Mouse (Mus musculus) forebrain, embryonic 10.5 days (tissue): ENCODE data around the gene Kpna6. TPM values are rescaled to one million over a fixed set of nuclear protein-coding genes. Genes with fewer than 3 reads are reported as not detected.
"Not testable (repeated sequence)": the region's sequence is repeated elsewhere in the genome, so short reads cannot be mapped to it uniquely, and the experiment has no call there.

ENCODE experiments used
- DNase-seq: peaks from one replicate; pipeline ENCODE4 v3.0.0-alpha.2; 2017; ENCODE audit warnings: low spot score; ENCODE audit errors: extremely low spot score
- H3K27ac ChIP-seq: fragments of 300-500 bp; sonication (generic); 2 replicates; pipeline ENCODE4 v1.5.1; 2016; ENCODE audit warnings: mild to moderate bottlenecking
- H3K27me3 ChIP-seq: fragments of 300-500 bp; sonication (generic); 2 replicates; pipeline ENCODE4 v1.6.1; 2016; ENCODE audit warnings: mild to moderate bottlenecking; ENCODE audit not compliant: poor library complexity, severe bottlenecking
- H3K36me3 ChIP-seq: fragments of 300-500 bp; sonication (generic); replicated peaks from 2 replicates; pipeline ENCODE4 v1.6.1; 2016; ENCODE audit warnings: mild to moderate bottlenecking, moderate library complexity
- H3K4me1 ChIP-seq: fragments of 300-500 bp; sonication (generic); 2 replicates; pipeline ENCODE4 v1.6.1; 2016
- H3K4me3 ChIP-seq: fragments of 300-500 bp; sonication (generic); 2 replicates; pipeline ENCODE4 v1.5.1; 2016; ENCODE audit warnings: mild to moderate bottlenecking, moderate library complexity
- H3K9me3 ChIP-seq: fragments of 300-500 bp; sonication (generic); 2 replicates; pipeline ENCODE4 v1.6.1; 2016; ENCODE audit warnings: mild to moderate bottlenecking, moderate library complexity
- WGBS: fragments of 180-500 bp; shearing (Covaris S2); methylation state at CpG from one replicate; pipeline ENCODE4 v1.1.7; 2016; 5-methylcytosine and 5-hydroxymethylcytosine counted together
- polyA plus RNA-seq: library from polyadenylated mRNA; unstranded; fragments of >200 nt; fragmentation: Nextera tagmentation; extraction: Ambion mirVana; gene quantifications from 2 replicates; pipeline ENCODE4 v1.2.1, GENCODE M21; 2016

Kpna6 gene
- 14.0 and 15.1 TPM in 2 replicates for polyA plus RNA-seq

- DNase-seq, result peak; percentile 90
- Histone ChIP-seq H3K27me3 (no peaks in the 10 kb centered on the region), H3K4me1 (peaks cover 27% of the 10 kb centered on the region), H3K27ac (peak within 1 kb of the TSS; percentile 94), H3K36me3 (peaks cover 44% of the 10 kb centered on the region), H3K9me3 (no peaks in the 10 kb centered on the region), H3K4me3 (peak within 1 kb of the TSS; percentile 98)
- under 1% methylated on average over 65 of the region's 65 CpGs for WGBS
Observed at GRCm38 (mm10) chr4:129672083-129672877, at the start of gene Kpna6. Gene Kpna6, minus strand, starts transcription at chr4:129672767.

GRCm38 (mm10) chr4:129716310-129716709 is 43.7 kb upstream of the Kpna6 start:
- Histone ChIP-seq H3K4me1 (no peaks in the 10 kb centered on the region), H3K36me3 (peaks cover 95% of the 10 kb centered on the region), H3K27me3 (no peaks in the 10 kb centered on the region), H3K9me3 (no peaks in the 10 kb centered on the region), H3K4me3 (no peak overlapping the region), H3K27ac (no peak overlapping the region)
- WGBS, result 95% methylated on average over 9 of the region's 9 CpGs
- DNase-seq, result no peak

- Histone ChIP-seq H3K27ac (no peak overlapping the region), H3K4me1 (no peaks in the 10 kb centered on the region), H3K4me3 (no peak overlapping the region), H3K36me3 (peaks cover 100% of the 10 kb centered on the region), H3K9me3 (no peaks in the 10 kb centered on the region), H3K27me3 (no peaks in the 10 kb centered on the region)
- WGBS, result 92% methylated on average over 8 of the region's 8 CpGs
- DNase-seq, result no peak
Observed at GRCm38 (mm10) chr4:129709486-129710129, 37.0 kb upstream of the Kpna6 start.

GRCm38 (mm10) chr4:129706750-129707149 is 34.2 kb upstream of the Kpna6 start:
- H3K27ac ChIP-seq, result no peak overlapping the region
- peaks cover 100% of the 10 kb centered on the region for H3K36me3 ChIP-seq
- no peak for DNase-seq
- peaks cover 15% of the 10 kb centered on the region for H3K4me1 ChIP-seq
- no peak overlapping the region for H3K4me3 ChIP-seq
- WGBS, result 76% methylated on average over 3 of the region's 3 CpGs
- no peaks in the 10 kb centered on the region for H3K27me3 ChIP-seq
- no peaks in the 10 kb centered on the region for H3K9me3 ChIP-seq

- H3K4me3 ChIP-seq, result no peak overlapping the region
- peaks cover 19% of the 10 kb centered on the region for H3K4me1 ChIP-seq
- WGBS, result 59% methylated on average over 11 of the region's 11 CpGs
- DNase-seq, result no peak
- H3K27me3 ChIP-seq, result no peaks in the 10 kb centered on the region
- H3K27ac ChIP-seq, result peak overlapping the region; percentile 80; the same call in 1 of the 2 replicates
- peaks cover 68% of the 10 kb centered on the region for H3K36me3 ChIP-seq
- H3K9me3 ChIP-seq, result no peaks in the 10 kb centered on the region
Observed at GRCm38 (mm10) chr4:129702454-129702853, 29.9 kb upstream of the Kpna6 start.

GRCm38 (mm10) chr4:129701503-129702377 is 29.2 kb upstream of the Kpna6 start:
- H3K36me3 ChIP-seq, result peaks cover 61% of the 10 kb centered on the region

GRCm38 (mm10) chr4:129700661-129701060 is 28.1 kb upstream of the Kpna6 start:
- H3K9me3 ChIP-seq, H3K27me3 ChIP-seq, DNase-seq, H3K27ac ChIP-seq, H3K4me3 ChIP-seq: not testable (repeated sequence)
- peaks cover 51% of the 10 kb centered on the region for H3K36me3 ChIP-seq
- H3K4me1 ChIP-seq, result peaks cover 32% of the 10 kb centered on the region
- 95% methylated on average over 6 of the region's 6 CpGs for WGBS

More at GRCm38 (mm10) chr4:129701503-129702377, 29.2 kb upstream of the Kpna6 start:
- Histone ChIP-seq H3K27me3 (no peaks in the 10 kb centered on the region), H3K27ac (peak overlapping the region; percentile 80), H3K4me3 (no peak overlapping the region), H3K9me3 (no peaks in the 10 kb centered on the region), H3K4me1 (peaks cover 26% of the 10 kb centered on the region)
- peak; percentile 82 for DNase-seq
- WGBS, result 58% methylated on average over 17 of the region's 17 CpGs

GRCm38 (mm10) chr4:129700216-129700615 is 27.6 kb upstream of the Kpna6 start:
- 93% methylated on average over 1 of the region's 1 CpGs for WGBS
- no peaks in the 10 kb centered on the region for H3K9me3 ChIP-seq

GRCm38 (mm10) chr4:129697191-129697590 is 24.6 kb upstream of the Kpna6 start:
- peak overlapping the region; percentile 79 for H3K4me3 ChIP-seq
- peak overlapping the region; percentile 98 for H3K27ac ChIP-seq
- H3K4me1 ChIP-seq, result peaks cover 30% of the 10 kb centered on the region
- H3K36me3 ChIP-seq, result peaks cover 37% of the 10 kb centered on the region
- no peak for DNase-seq
- WGBS, result 86% methylated on average over 7 of the region's 7 CpGs
- no peaks in the 10 kb centered on the region for H3K27me3 ChIP-seq
- no peaks in the 10 kb centered on the region for H3K9me3 ChIP-seq

More at GRCm38 (mm10) chr4:129700216-129700615, 27.6 kb upstream of the Kpna6 start:
- Histone ChIP-seq H3K4me3 (no peak overlapping the region), H3K27ac (no peak overlapping the region), H3K4me1 (peaks cover 36% of the 10 kb centered on the region), H3K36me3 (peaks cover 46% of the 10 kb centered on the region), H3K27me3 (no peaks in the 10 kb centered on the region)
- DNase-seq, result no peak

- no peaks in the 10 kb centered on the region for H3K9me3 ChIP-seq
- under 1% methylated on average over 57 of the region's 57 CpGs for WGBS
- H3K4me3 ChIP-seq, result peak within 1 kb of the TSS; percentile 79
- no peaks in the 10 kb centered on the region for H3K27me3 ChIP-seq
- peak; percentile 96 for DNase-seq
- peaks cover 37% of the 10 kb centered on the region for H3K36me3 ChIP-seq
- peak within 1 kb of the TSS; percentile 98 for H3K27ac ChIP-seq
- H3K4me1 ChIP-seq, result peaks cover 23% of the 10 kb centered on the region
Observed at GRCm38 (mm10) chr4:129696158-129696985, 23.8 kb upstream of the Kpna6 start, which contains the start of gene Tmem39b. Gene Tmem39b, minus strand, starts transcription at chr4:129696838.

GRCm38 (mm10) chr4:129695815-129696157 is 23.2 kb upstream of the Kpna6 start:
- Histone ChIP-seq H3K36me3 (peaks cover 38% of the 10 kb centered on the region), H3K9me3 (no peaks in the 10 kb centered on the region), H3K4me1 (peaks cover 23% of the 10 kb centered on the region), H3K4me3 (peak overlapping the region; percentile 79), H3K27me3 (no peaks in the 10 kb centered on the region), H3K27ac (peak overlapping the region; percentile 98)
- WGBS, result 27% methylated on average over 6 of the region's 6 CpGs
- no peak for DNase-seq

- H3K9me3 ChIP-seq, result no peaks in the 10 kb centered on the region
- no peaks in the 10 kb centered on the region for H3K4me1 ChIP-seq
- no peak overlapping the region for H3K27ac ChIP-seq
- DNase-seq, result no peak
- H3K36me3 ChIP-seq, result peaks cover 94% of the 10 kb centered on the region
- 92% methylated on average over 6 of the region's 6 CpGs for WGBS
- H3K27me3 ChIP-seq, result no peaks in the 10 kb centered on the region
- no peak overlapping the region for H3K4me3 ChIP-seq
Observed at GRCm38 (mm10) chr4:129684531-129684930, 12.0 kb upstream of the Kpna6 start.
